Mouse (Mus musculus) ES-Bruce4 (cell line): ENCODE measurements around the gene Sh3bp4.

ENCODE experiments used
- CTCF ChIP-seq: IDR thresholded peaks from one replicate; pipeline ENCODE4 v1.8.1; 2011; ENCODE audit warnings: low read depth, low read length
- POLR2A ChIP-seq: IDR thresholded peaks from one replicate; pipeline ENCODE4 v1.8.1; 2011; ENCODE audit warnings: low read length; ENCODE audit not compliant: insufficient read depth

GRCm38 (mm10) chr1:89079239-89079638 lies 9.0 kb downstream of the Sh3bp4 start:
- TF ChIP-seq CTCF (no peak), POLR2A (no peak)
